Comparison of ENCODE assay signal across 8 mouse cellular contexts in the genomic region with DNA sequence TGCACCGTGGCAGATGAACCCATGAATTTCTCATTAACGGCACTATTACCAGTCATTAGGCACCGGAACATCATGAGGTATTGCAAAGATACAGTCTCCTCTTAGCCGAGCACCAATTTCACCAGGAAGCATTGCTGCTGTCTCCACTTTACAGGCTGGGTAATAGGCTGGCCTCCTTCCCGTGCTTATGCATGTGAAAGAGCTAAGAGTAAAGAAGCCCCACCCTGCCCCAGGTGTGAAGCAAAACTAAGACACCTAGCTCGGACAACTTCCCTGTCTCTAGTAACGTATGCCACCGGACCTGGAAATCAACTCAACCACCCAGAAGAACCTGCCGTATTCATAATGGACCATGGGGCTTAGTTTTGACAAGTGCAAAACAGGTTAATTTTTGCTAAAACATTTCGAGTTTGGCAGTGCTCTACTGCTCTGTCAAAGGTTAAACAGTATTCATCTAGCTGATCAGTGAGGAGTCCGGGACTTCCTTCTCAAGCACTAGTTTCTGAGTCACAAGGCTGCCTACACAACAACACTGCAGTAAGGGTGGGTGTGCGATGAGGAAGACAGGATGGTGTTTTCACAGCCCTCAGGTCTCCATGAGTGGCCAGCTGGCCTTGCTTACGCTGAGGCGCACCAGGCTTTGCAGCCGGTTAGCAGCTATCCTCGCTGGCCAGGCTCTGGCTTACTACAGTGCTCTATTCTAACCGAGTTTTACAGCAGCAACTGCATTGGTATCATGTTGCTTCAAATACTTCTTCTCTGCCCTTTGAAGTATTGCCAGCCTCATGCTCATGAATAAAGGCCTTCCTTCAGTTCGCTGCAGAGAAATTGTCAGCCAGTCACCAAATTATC.
DNase-seq lines count a peak whose midpoint lies in the region; ATAC-seq lines count a peak whose summit lies in the region.

No protein-coding gene starts in this region.

- no peak overlapping the region for H3K4me2 ChIP-seq in lung, embryonic 16.5 days (ENCODE audit: low read depth, low read length)
- no peak overlapping the region for H3K4me2 ChIP-seq in hindbrain, embryonic 15.5 days
- H3K4me2 ChIP-seq in midbrain, embryonic 16.5 days (ENCODE audit: low read length): no peak overlapping the region

- WGBS in lung, embryonic 16.5 days: 44% methylated on average over 18 of the region's 18 CpGs
- WGBS in hindbrain, embryonic 15.5 days: 52% methylated on average over 18 of the region's 18 CpGs
- WGBS in midbrain, embryonic 16.5 days: 62% methylated on average over 18 of the region's 18 CpGs

- no peak overlapping the region for H3K9ac ChIP-seq in lung, embryonic 16.5 days (ENCODE audit: low read length)
- H3K9ac ChIP-seq in hindbrain, embryonic 15.5 days: no peak overlapping the region
- no peak overlapping the region for H3K9ac ChIP-seq in midbrain, embryonic 16.5 days (ENCODE audit: low read depth, low read length)

- H3K4me1 ChIP-seq in lung, embryonic 16.5 days (replicated peaks; ENCODE audit: control insufficient read depth, insufficient read depth, low read length): peaks cover 44% of the 10 kb centered on the region
- H3K4me1 ChIP-seq in hindbrain, embryonic 15.5 days (replicated peaks): peaks cover 45% of the 10 kb centered on the region
- peaks cover 26% of the 10 kb centered on the region for H3K4me1 ChIP-seq in midbrain, embryonic 16.5 days (ENCODE audit: control insufficient read depth, insufficient read depth, low read length)

- ATAC-seq in lung, embryonic 16.5 days (ENCODE audit: low read depth): no peak
- no peak for ATAC-seq in hindbrain, embryonic 15.5 days (ENCODE audit: low FRiP score, low read depth)
- ATAC-seq in midbrain, embryonic 16.5 days: peak; percentile 47; the same call in 1 of the 2 replicates

- no peaks in the 10 kb centered on the region for H3K27me3 ChIP-seq in lung, embryonic 16.5 days (ENCODE audit: control insufficient read depth, insufficient read depth, low read depth, low read length)
- H3K27me3 ChIP-seq in hindbrain, embryonic 15.5 days: no peaks in the 10 kb centered on the region
- H3K27me3 ChIP-seq in midbrain, embryonic 16.5 days (ENCODE audit: control insufficient read depth, insufficient read depth, low read depth, low read length): no peaks in the 10 kb centered on the region

- peak overlapping the region; percentile 42; the same call in 1 of the 2 replicates for H3K27ac ChIP-seq in lung, embryonic 16.5 days (ENCODE audit: low read length)
- peak overlapping the region; percentile 54 for H3K27ac ChIP-seq in hindbrain, embryonic 15.5 days (replicated peaks)
- H3K27ac ChIP-seq in midbrain, embryonic 16.5 days (ENCODE audit: low read length): peak overlapping the region; percentile 71

- DNase-seq in embryo, embryonic 11 days: peak; percentile 44
- no peak for DNase-seq in embryo, embryonic 9.5 days (ENCODE audit: extremely low spot score)
- no peak for DNase-seq in lung, postnatal 14 days
- DNase-seq in thymus, postnatal 10 days (ENCODE audit: low spot score in 2 of 2): no peak
- no peak for DNase-seq in T-cell, adult 2 months (ENCODE audit: low spot score)

- no peak overlapping the region for H3K4me3 ChIP-seq in lung, embryonic 16.5 days (ENCODE audit: low read length)
- H3K4me3 ChIP-seq in hindbrain, embryonic 15.5 days: no peak overlapping the region
- H3K4me3 ChIP-seq in midbrain, embryonic 16.5 days (ENCODE audit: low read depth, low read length): no peak overlapping the region

- H3K36me3 ChIP-seq in lung, embryonic 16.5 days (ENCODE audit: control insufficient read depth, insufficient read depth, low read length): no peaks in the 10 kb centered on the region
- H3K36me3 ChIP-seq in hindbrain, embryonic 15.5 days: no peaks in the 10 kb centered on the region
- H3K36me3 ChIP-seq in midbrain, embryonic 16.5 days (ENCODE audit: control insufficient read depth, insufficient read depth, low read length): no peaks in the 10 kb centered on the region

- no peaks in the 10 kb centered on the region for H3K9me3 ChIP-seq in lung, embryonic 16.5 days (ENCODE audit: control insufficient read depth, low read length)
- H3K9me3 ChIP-seq in hindbrain, embryonic 15.5 days: no peaks in the 10 kb centered on the region
- no peaks in the 10 kb centered on the region for H3K9me3 ChIP-seq in midbrain, embryonic 16.5 days (replicated peaks; ENCODE audit: control insufficient read depth, low read length, poor library complexity, severe bottlenecking)
